In genomic region chr4:150262301-150262700, GRCm38 (mm10) we compare ENCODE assay signal across 23 mouse cellular contexts. TPM values are rescaled to one million over a fixed set of nuclear protein-coding genes. Genes with fewer than 3 reads are reported as not detected.
DNase-seq lines count a peak whose midpoint lies in the region; ATAC-seq lines count a peak whose summit lies in the region.
"Had no signal": no experiment of that assay in that cellular context is flagged by ENCODE, and none has a peak within 500 bp of the region (broad histone marks: within the 10 kb centered on the region; RNA-seq: fewer than 3 reads in every experiment).

No protein-coding gene starts in this region.

- H3K27me3 ChIP-seq in forebrain, embryonic 12.5 days, result no peaks in the 10 kb centered on the region
- no peaks in the 10 kb centered on the region for H3K27me3 ChIP-seq in forebrain, embryonic 11.5 days (ENCODE audit: control insufficient read depth, insufficient read depth, low read length)
- H3K27me3 ChIP-seq in forebrain, embryonic 15.5 days, result no peaks in the 10 kb centered on the region
- no peaks in the 10 kb centered on the region for H3K27me3 ChIP-seq in forebrain, embryonic 16.5 days (replicated peaks; ENCODE audit: control insufficient read depth, insufficient read depth, low read length)
- no peaks in the 10 kb centered on the region for H3K27me3 ChIP-seq in neural tube, embryonic 13.5 days
- H3K27me3 ChIP-seq in neural tube, embryonic 15.5 days (replicated peaks), result no peaks in the 10 kb centered on the region
- H3K27me3 ChIP-seq: CH12.LX; embryonic facial prominence, embryonic 12.5 days; Patski had no signal

- no peak overlapping the region for H3K9ac ChIP-seq in forebrain, embryonic 12.5 days
- H3K9ac ChIP-seq in forebrain, embryonic 11.5 days (ENCODE audit: low read length), result no peak overlapping the region
- no peak overlapping the region for H3K9ac ChIP-seq in forebrain, embryonic 15.5 days (replicated peaks)
- no peak overlapping the region for H3K9ac ChIP-seq in forebrain, embryonic 16.5 days (replicated peaks; ENCODE audit: low read depth, low read length)
- no peak overlapping the region for H3K9ac ChIP-seq in neural tube, embryonic 13.5 days
- no peak overlapping the region for H3K9ac ChIP-seq in neural tube, embryonic 15.5 days (replicated peaks)
- H3K9ac ChIP-seq: embryonic facial prominence, embryonic 12.5 days had no signal

- no peak for DNase-seq in forebrain, embryonic 11.5 days (ENCODE audit: low spot score)
- DNase-seq in heart, adult 11 months, result peak; percentile 72
- DNase-seq in heart, postnatal 14 days, result no peak
- DNase-seq: adrenal gland, adult 8-10 months; adrenal gland, postnatal 14 days; adrenal gland, postnatal 36 days; B cell, adult 2 months; cerebellum, adult 11-12 months; cerebellum, adult 2 months; cerebellum, postnatal 10 days; cerebellum, postnatal 25 days had no signal

- H3K4me2 ChIP-seq in forebrain, embryonic 12.5 days, result no peak overlapping the region
- H3K4me2 ChIP-seq in forebrain, embryonic 11.5 days (ENCODE audit: low read depth, low read length, severe bottlenecking), result no peak overlapping the region
- no peak overlapping the region for H3K4me2 ChIP-seq in forebrain, embryonic 15.5 days (replicated peaks)
- no peak overlapping the region for H3K4me2 ChIP-seq in forebrain, embryonic 16.5 days (ENCODE audit: low read length)
- no peak overlapping the region for H3K4me2 ChIP-seq in neural tube, embryonic 13.5 days
- H3K4me2 ChIP-seq in neural tube, embryonic 15.5 days, result no peak overlapping the region
- H3K4me2 ChIP-seq: embryonic facial prominence, embryonic 12.5 days had no signal

- no peak overlapping the region for H3K4me3 ChIP-seq in forebrain, embryonic 12.5 days (replicated peaks)
- H3K4me3 ChIP-seq in forebrain, embryonic 11.5 days (ENCODE audit: low read depth, low read length), result no peak overlapping the region
- H3K4me3 ChIP-seq in forebrain, embryonic 15.5 days, result no peak overlapping the region
- H3K4me3 ChIP-seq in forebrain, embryonic 16.5 days (replicated peaks; ENCODE audit: low read length), result no peak overlapping the region
- H3K4me3 ChIP-seq in neural tube, embryonic 13.5 days, result no peak overlapping the region
- no peak overlapping the region for H3K4me3 ChIP-seq in neural tube, embryonic 15.5 days (replicated peaks)
- H3K4me3 ChIP-seq: embryonic facial prominence, embryonic 10.5 days; embryonic facial prominence, embryonic 12.5 days had no signal

- no peaks in the 10 kb centered on the region for H3K9me3 ChIP-seq in forebrain, embryonic 12.5 days
- H3K9me3 ChIP-seq in forebrain, embryonic 11.5 days (ENCODE audit: control insufficient read depth, low read length), result no peaks in the 10 kb centered on the region
- no peaks in the 10 kb centered on the region for H3K9me3 ChIP-seq in forebrain, embryonic 15.5 days
- H3K9me3 ChIP-seq in forebrain, embryonic 16.5 days (ENCODE audit: control insufficient read depth, low read length), result no peaks in the 10 kb centered on the region
- H3K9me3 ChIP-seq in neural tube, embryonic 13.5 days, result no peaks in the 10 kb centered on the region
- H3K9me3 ChIP-seq in neural tube, embryonic 15.5 days (replicated peaks), result no peaks in the 10 kb centered on the region
- H3K9me3 ChIP-seq: embryonic facial prominence, embryonic 10.5 days; embryonic facial prominence, embryonic 12.5 days; G1E had no signal

- ATAC-seq in forebrain, embryonic 12.5 days (ENCODE audit: low FRiP score), result no peak
- no peak for ATAC-seq in forebrain, embryonic 11.5 days (replicated peaks; ENCODE audit: low FRiP score)
- ATAC-seq in forebrain, embryonic 15.5 days (replicated peaks), result no peak
- no peak for ATAC-seq in forebrain, embryonic 16.5 days
- no peak for ATAC-seq in neural tube, embryonic 13.5 days (ENCODE audit: low read depth)
- ATAC-seq in neural tube, embryonic 15.5 days (ENCODE audit: low FRiP score), result no peak
- ATAC-seq: activated CD4-positive, CD25-positive, alpha-beta regulatory T cell, adult 4 months; CD4-positive, CD25-positive, alpha-beta regulatory T cell, adult 4 months; Patski had no signal

- WGBS in forebrain, embryonic 12.5 days, result 72% methylated on average over 8 of the region's 8 CpGs
- WGBS in forebrain, embryonic 11.5 days, result 88% methylated on average over 8 of the region's 8 CpGs
- 49% methylated on average over 8 of the region's 8 CpGs for WGBS in forebrain, embryonic 15.5 days
- WGBS in forebrain, embryonic 16.5 days, result 40% methylated on average over 8 of the region's 8 CpGs
- 65% methylated on average over 8 of the region's 8 CpGs for WGBS in neural tube, embryonic 13.5 days
- WGBS in neural tube, embryonic 15.5 days, result 46% methylated on average over 8 of the region's 8 CpGs

- H3K4me1 ChIP-seq in forebrain, embryonic 12.5 days, result peaks cover 33% of the 10 kb centered on the region
- H3K4me1 ChIP-seq in forebrain, embryonic 11.5 days (replicated peaks; ENCODE audit: control insufficient read depth, insufficient read depth, low read length), result peaks cover 8% of the 10 kb centered on the region
- H3K4me1 ChIP-seq in forebrain, embryonic 15.5 days, result peaks cover 17% of the 10 kb centered on the region
- peaks cover 15% of the 10 kb centered on the region for H3K4me1 ChIP-seq in forebrain, embryonic 16.5 days (replicated peaks; ENCODE audit: control insufficient read depth, insufficient read depth, low read length)
- H3K4me1 ChIP-seq in neural tube, embryonic 13.5 days (replicated peaks), result peaks cover 43% of the 10 kb centered on the region
- peaks cover 49% of the 10 kb centered on the region for H3K4me1 ChIP-seq in neural tube, embryonic 15.5 days

- no peaks in the 10 kb centered on the region for H3K36me3 ChIP-seq in forebrain, embryonic 12.5 days (replicated peaks)
- no peaks in the 10 kb centered on the region for H3K36me3 ChIP-seq in forebrain, embryonic 11.5 days (ENCODE audit: control insufficient read depth, insufficient read depth, low read length)
- no peaks in the 10 kb centered on the region for H3K36me3 ChIP-seq in forebrain, embryonic 15.5 days
- H3K36me3 ChIP-seq in forebrain, embryonic 16.5 days (ENCODE audit: control insufficient read depth, insufficient read depth), result no peaks in the 10 kb centered on the region
- no peaks in the 10 kb centered on the region for H3K36me3 ChIP-seq in neural tube, embryonic 13.5 days
- H3K36me3 ChIP-seq in neural tube, embryonic 15.5 days, result no peaks in the 10 kb centered on the region
- H3K36me3 ChIP-seq: embryonic facial prominence, embryonic 12.5 days had no signal

- 0 out of 2 replicates have a peak overlapping the region, but pooled peaks have one; percentile 25 for H3K27ac ChIP-seq in forebrain, embryonic 12.5 days
- no peak overlapping the region for H3K27ac ChIP-seq in forebrain, embryonic 11.5 days (ENCODE audit: low read depth, low read length)
- H3K27ac ChIP-seq in forebrain, embryonic 15.5 days (replicated peaks), result 0 out of 2 replicates have a peak overlapping the region, but pooled peaks have one; percentile 24
- no peak overlapping the region for H3K27ac ChIP-seq in forebrain, embryonic 16.5 days (ENCODE audit: low read length)
- H3K27ac ChIP-seq in neural tube, embryonic 13.5 days (replicated peaks), result peak overlapping the region; percentile 1; the same call in 1 of the 2 replicates
- no peak overlapping the region for H3K27ac ChIP-seq in neural tube, embryonic 15.5 days (replicated peaks)
- H3K27ac ChIP-seq: embryonic facial prominence, embryonic 10.5 days; embryonic facial prominence, embryonic 12.5 days had no signal

- intact Hi-C loops in heart, postnatal 14 days (cut with DNase I), result no loop called here

RNA-seq across cellular contexts. Expression of gene Rere, which starts 19.1 kb away (rescaled TPM):
- polyA plus RNA-seq in forebrain, embryonic 12.5 days (2016; fragmentation: Nextera tagmentation; extraction: Ambion mirVana), result 41.5 and 44.4 TPM in 2 replicates
- polyA plus RNA-seq in forebrain, embryonic 11.5 days (2014; fragmentation: Nextera tagmentation; extraction: Ambion mirVana), result 51.6 and 56.2 TPM in 2 replicates
- 26.6 and 32.0 TPM in 2 replicates for polyA plus RNA-seq in forebrain, embryonic 15.5 days (2015; fragmentation: Nextera tagmentation; extraction: Ambion mirVana)
- polyA plus RNA-seq in forebrain, embryonic 16.5 days (2015; fragmentation: Nextera tagmentation; extraction: Ambion mirVana), result 25.2 and 34.5 TPM in 2 replicates
- total RNA-seq in heart, postnatal 14 days (2021), result 10 to 100 TPM; 52.5 to 62.6 TPM
- 41.2 and 50.0 TPM in 2 replicates for polyA plus RNA-seq in neural tube, embryonic 13.5 days (2015; fragmentation: Nextera tagmentation; extraction: Ambion mirVana)
- polyA plus RNA-seq in neural tube, embryonic 15.5 days (2015; fragmentation: Nextera tagmentation; extraction: Ambion mirVana), result 31.8 and 34.6 TPM in 2 replicates

RNA-seq across cellular contexts. Expression of gene Eno1, which starts 25.8 kb away (rescaled TPM):
- polyA plus RNA-seq in forebrain, embryonic 12.5 days (2016; fragmentation: Nextera tagmentation; extraction: Ambion mirVana), result 1,282 and 1,334 TPM in 2 replicates
- 1,858 and 1,977 TPM in 2 replicates for polyA plus RNA-seq in forebrain, embryonic 11.5 days (2014; fragmentation: Nextera tagmentation; extraction: Ambion mirVana)
- 953 and 957 TPM in 2 replicates for polyA plus RNA-seq in forebrain, embryonic 15.5 days (2015; fragmentation: Nextera tagmentation; extraction: Ambion mirVana)
- 979 and 980 TPM in 2 replicates for polyA plus RNA-seq in forebrain, embryonic 16.5 days (2015; fragmentation: Nextera tagmentation; extraction: Ambion mirVana)
- 100 to 1,000 TPM; 165 to 170 TPM for total RNA-seq in heart, postnatal 14 days (2021)
- 1,151 and 1,235 TPM in 2 replicates for polyA plus RNA-seq in neural tube, embryonic 13.5 days (2015; fragmentation: Nextera tagmentation; extraction: Ambion mirVana)
- polyA plus RNA-seq in neural tube, embryonic 15.5 days (2015; fragmentation: Nextera tagmentation; extraction: Ambion mirVana), result 1,173 and 1,202 TPM in 2 replicates

Comparison
In these comparisons a context has a peak if more than half of its experiments do, and no peak if none do; other contexts are left out.
1. H3K27ac ChIP-seq: peak in forebrain, embryonic 12.5 days (single experiment), forebrain, embryonic 15.5 days (single experiment) and neural tube, embryonic 13.5 days (single experiment); none in forebrain, embryonic 11.5 days (single experiment), forebrain, embryonic 16.5 days (single experiment) and neural tube, embryonic 15.5 days (single experiment).